Mouse (Mus musculus) retina, postnatal 7 days (tissue): Measurements from ENCODE around the gene Il21r.

Source experiments
- DNase-seq: peaks from one replicate; pipeline ENCODE4 v3.0.0-alpha.2; 2012; ENCODE audit warnings: low read depth, low spot score

The Il21r gene

GRCm38 (mm10) chr7:125574832-125575231, 28.4 kb upstream of the Il21r start:
- no peak for DNase-seq

- no peak for DNase-seq
Observed at GRCm38 (mm10) chr7:125575738-125576540, 27.3 kb upstream of the Il21r start.

GRCm38 (mm10) chr7:125576982-125577381, 26.2 kb upstream of the Il21r start:
- DNase-seq: no peak

GRCm38 (mm10) chr7:125577486-125578088, 25.6 kb upstream of the Il21r start:
- no peak for DNase-seq

GRCm38 (mm10) chr7:125578106-125578505, 25.1 kb upstream of the Il21r start:
- DNase-seq: no peak

GRCm38 (mm10) chr7:125579545-125580219, 23.5 kb upstream of the Il21r start:
- no peak for DNase-seq

- no peak for DNase-seq
Observed at GRCm38 (mm10) chr7:125580220-125580549, 23.0 kb upstream of the Il21r start.

- DNase-seq: no peak
Observed at GRCm38 (mm10) chr7:125580625-125581316, 22.5 kb upstream of the Il21r start.

GRCm38 (mm10) chr7:125581317-125581672, 21.9 kb upstream of the Il21r start:
- peak; percentile 56 for DNase-seq

- DNase-seq: no peak
Observed at GRCm38 (mm10) chr7:125583325-125584004, 19.8 kb upstream of the Il21r start.

- no peak for DNase-seq
Observed at GRCm38 (mm10) chr7:125584005-125584369, 19.2 kb upstream of the Il21r start.

- DNase-seq: no peak
Observed at GRCm38 (mm10) chr7:125586355-125586754, 16.9 kb upstream of the Il21r start.

GRCm38 (mm10) chr7:125588721-125589120, 14.5 kb upstream of the Il21r start:
- no peak for DNase-seq

- no peak for DNase-seq
Observed at GRCm38 (mm10) chr7:125589896-125590295, 13.3 kb upstream of the Il21r start.

- DNase-seq: no peak
Observed at GRCm38 (mm10) chr7:125593831-125594230, 9.4 kb upstream of the Il21r start.

GRCm38 (mm10) chr7:125596406-125596805, 6.8 kb upstream of the Il21r start:
- DNase-seq: no peak

GRCm38 (mm10) chr7:125597083-125597482, 6.1 kb upstream of the Il21r start:
- DNase-seq: no peak

GRCm38 (mm10) chr7:125597516-125598347, 5.5 kb upstream of the Il21r start:
- DNase-seq: no peak

- no peak for DNase-seq
Observed at GRCm38 (mm10) chr7:125599373-125599973, 3.8 kb upstream of the Il21r start.

- no peak for DNase-seq
Observed at GRCm38 (mm10) chr7:125600136-125600535, 3.1 kb upstream of the Il21r start.
